Mouse (Mus musculus) left cerebral cortex, postnatal 36 days (tissue): ENCODE results near the gene Parva. TPM values are rescaled to one million over a fixed set of nuclear protein-coding genes. Genes with fewer than 3 reads are reported as not detected.
A peak's percentile ranks its signal among the peaks of the same experiment; 100 is the strongest.

Source experiments
- DNase-seq, 2 experiments: peaks; one replicate each; pipeline ENCODE4 v3.0.0; 2021 to 2022; ENCODE audit warnings: low spot score in 2 of 2, mixed read lengths in 1 of 2
- intact Hi-C: fragments of 180-260 bp; cut with DNase I; formaldehyde crosslinking; loops from one replicate; pipeline ENCODE4 v1.15.1; 2025
- total RNA-seq, 2 experiments: library from RNA; stranded (reverse); gene quantifications; 2 replicates each; pipeline ENCODE4 v1.2.3; 2021

Parva gene
- total RNA-seq, 2 experiments from 2014 or later, result 49.1 to 60.9 TPM

GRCm38 (mm10) chr7:112466786-112467185 is 39.5 kb downstream of the Parva start:
- intact Hi-C loops, result no loop called here
- no peak for DNase-seq

GRCm38 (mm10) chr7:112467687-112468111 is 40.4 kb downstream of the Parva start:
- intact Hi-C loops, result loop anchor here (2.0 kb wide), 1 partner anchor 397 kb away; no protein-coding TSS in a partner anchor
- no peak for DNase-seq

GRCm38 (mm10) chr7:112469817-112470216 is 42.5 kb downstream of the Parva start:
- intact Hi-C loops, result loop anchor here (2.0 to 10.0 kb wide), 3 partner anchors 65 to 395 kb away; partner anchors contain the start of gene Tead1
- DNase-seq, result peak; percentile 73 to 82

GRCm38 (mm10) chr7:112471316-112471715 is 44.0 kb downstream of the Parva start:
- DNase-seq, result no peak
- intact Hi-C loops, result loop anchor here (10.0 kb wide), 2 partner anchors 63 to 203 kb away; partner anchors contain the start of gene Tead1

- no peak for DNase-seq
- intact Hi-C loops, result loop anchor here (10.0 kb wide), 2 partner anchors 63 to 203 kb away; partner anchors contain the start of gene Tead1
Measured at GRCm38 (mm10) chr7:112472024-112472707, 44.9 kb downstream of the Parva start.

GRCm38 (mm10) chr7:112472708-112473281 is 45.5 kb downstream of the Parva start:
- DNase-seq, result no peak
- intact Hi-C loops, result loop anchor here (10.0 kb wide), 2 partner anchors 62 to 202 kb away; partner anchors contain the start of gene Tead1

GRCm38 (mm10) chr7:112473649-112474435 is 46.5 kb downstream of the Parva start:
- intact Hi-C loops, result loop anchor here (10.0 kb wide), 2 partner anchors 61 to 201 kb away; partner anchors contain the start of gene Tead1
- DNase-seq, result no peak

GRCm38 (mm10) chr7:112479116-112479515 is 51.8 kb downstream of the Parva start:
- intact Hi-C loops, result loop anchor here (10.0 kb wide), 2 partner anchors 56 to 196 kb away; partner anchors contain the start of gene Tead1

GRCm38 (mm10) chr7:112481031-112481430 is 53.7 kb downstream of the Parva start:
- intact Hi-C loops, result no loop called here

More at GRCm38 (mm10) chr7:112479116-112479515, 51.8 kb downstream of the Parva start:
- DNase-seq, result peak; percentile 64 to 67

GRCm38 (mm10) chr7:112482572-112482971 is 55.3 kb downstream of the Parva start:
- intact Hi-C loops, result no loop called here
- no peak for DNase-seq

More at GRCm38 (mm10) chr7:112481031-112481430, 53.7 kb downstream of the Parva start:
- DNase-seq, result no peak

GRCm38 (mm10) chr7:112483382-112483781 is 56.1 kb downstream of the Parva start:
- no peak for DNase-seq
- intact Hi-C loops, result no loop called here

GRCm38 (mm10) chr7:112490825-112491224 is 63.5 kb downstream of the Parva start:
- intact Hi-C loops, result no loop called here
- DNase-seq, result no peak

- DNase-seq, result no peak
- intact Hi-C loops, result no loop called here
Measured at GRCm38 (mm10) chr7:112491737-112492136, 64.4 kb downstream of the Parva start.

- intact Hi-C loops, result no loop called here
- DNase-seq, result no peak
Measured at GRCm38 (mm10) chr7:112495950-112496349, 68.6 kb downstream of the Parva start.

GRCm38 (mm10) chr7:112496921-112497320 is 69.6 kb downstream of the Parva start:
- DNase-seq, result no peak
- intact Hi-C loops, result no loop called here

GRCm38 (mm10) chr7:112498591-112499301 is 71.4 kb downstream of the Parva start:
- intact Hi-C loops, result no loop called here
- no peak for DNase-seq

GRCm38 (mm10) chr7:112499453-112500133 is 72.3 kb downstream of the Parva start:
- DNase-seq, result no peak
- intact Hi-C loops, result no loop called here

- intact Hi-C loops, result no loop called here
- DNase-seq, result no peak
Measured at GRCm38 (mm10) chr7:112500134-112500490, 72.8 kb downstream of the Parva start.
